Mouse (Mus musculus): ENCODE measurements around the gene Glyr1.

DNA sequence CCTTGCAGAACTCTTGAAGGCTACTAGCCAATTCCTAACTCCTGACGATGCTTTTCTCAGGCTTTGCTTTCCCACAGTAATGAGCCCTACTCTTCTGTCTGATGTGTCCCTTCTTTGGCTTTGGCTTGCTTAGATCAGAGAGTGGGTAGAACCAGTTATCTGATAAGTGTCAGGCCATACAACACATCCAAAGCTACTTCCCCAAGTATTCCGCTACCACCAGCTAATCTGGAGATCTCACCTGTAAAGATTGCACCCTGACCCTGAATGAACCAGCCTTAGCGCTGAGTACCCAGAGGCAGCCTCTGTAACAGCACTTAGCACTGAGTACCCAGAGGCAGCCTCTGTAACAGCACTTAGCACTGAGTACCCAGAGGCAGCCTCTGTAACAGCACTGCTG, 4.3 kb downstream of the Glyr1 start:
- TF ChIP-seq POLR2A (IDR thresholded peaks at IDR 0.05; ENCODE audit: low read depth, low read length) (no peak), CTCF (IDR thresholded peaks at IDR 0.05; ENCODE audit: extremely low read depth, insufficient read length, insufficient replicate concordance, low read depth, low read length) (no peak)
